Comparison of ENCODE assay signal across 8 mouse cellular contexts in genomic region chr7:16310020-16310520, GRCm38 (mm10). TPM values are rescaled to one million over a fixed set of nuclear protein-coding genes. Genes with fewer than 3 reads are reported as not detected.
DNase-seq lines count a peak whose midpoint lies in the region; ATAC-seq lines count a peak whose summit lies in the region.

No protein-coding gene starts in this region.

- H3K9ac ChIP-seq in embryonic facial prominence, embryonic 11.5 days (replicated peaks; ENCODE audit: low read length) = peak overlapping the region; percentile 50
- peak overlapping the region; percentile 42; the same call in 1 of the 2 replicates for H3K9ac ChIP-seq in limb, embryonic 15.5 days
- H3K9ac ChIP-seq in midbrain, embryonic 16.5 days (ENCODE audit: low read depth, low read length) = peak overlapping the region; percentile 81

- no peak overlapping the region for H3K27ac ChIP-seq in embryonic facial prominence, embryonic 11.5 days (replicated peaks; ENCODE audit: low read depth, low read length)
- H3K27ac ChIP-seq in limb, embryonic 15.5 days = peak overlapping the region; percentile 72
- peak overlapping the region; percentile 75 for H3K27ac ChIP-seq in midbrain, embryonic 16.5 days (ENCODE audit: low read length)

- H3K27me3 ChIP-seq in embryonic facial prominence, embryonic 11.5 days (ENCODE audit: control insufficient read depth, insufficient read depth, low read length) = peaks cover 11% of the 10 kb centered on the region; the same call in 1 of the 2 replicates
- peaks cover 17% of the 10 kb centered on the region for H3K27me3 ChIP-seq in limb, embryonic 15.5 days
- no peaks in the 10 kb centered on the region for H3K27me3 ChIP-seq in midbrain, embryonic 16.5 days (ENCODE audit: control insufficient read depth, insufficient read depth, low read depth, low read length)

- no peaks in the 10 kb centered on the region for H3K36me3 ChIP-seq in embryonic facial prominence, embryonic 11.5 days (replicated peaks; ENCODE audit: control insufficient read depth, insufficient read depth, low read depth, low read length)
- no peaks in the 10 kb centered on the region for H3K36me3 ChIP-seq in limb, embryonic 15.5 days
- H3K36me3 ChIP-seq in midbrain, embryonic 16.5 days (ENCODE audit: control insufficient read depth, insufficient read depth, low read length) = no peaks in the 10 kb centered on the region

- H3K4me3 ChIP-seq in embryonic facial prominence, embryonic 11.5 days (ENCODE audit: low read depth, low read length) = peak overlapping the region; percentile 71
- H3K4me3 ChIP-seq in limb, embryonic 15.5 days = peak overlapping the region; percentile 65
- peak overlapping the region; percentile 78 for H3K4me3 ChIP-seq in midbrain, embryonic 16.5 days (ENCODE audit: low read depth, low read length)

- H3K4me2 ChIP-seq in embryonic facial prominence, embryonic 11.5 days (ENCODE audit: low read depth, low read length) = peak overlapping the region; percentile 100
- H3K4me2 ChIP-seq in limb, embryonic 15.5 days = peak overlapping the region; percentile 98
- peak overlapping the region; percentile 97 for H3K4me2 ChIP-seq in midbrain, embryonic 16.5 days (ENCODE audit: low read length)

- under 1% methylated on average over 37 of the region's 56 CpGs for WGBS in embryonic facial prominence, embryonic 11.5 days
- WGBS in limb, embryonic 15.5 days = under 1% methylated on average over 29 of the region's 56 CpGs
- under 1% methylated on average over 27 of the region's 56 CpGs for WGBS in midbrain, embryonic 16.5 days

- H3K4me1 ChIP-seq in embryonic facial prominence, embryonic 11.5 days (ENCODE audit: control insufficient read depth, insufficient read depth, low read length) = peaks cover 18% of the 10 kb centered on the region
- H3K4me1 ChIP-seq in limb, embryonic 15.5 days = peaks cover 60% of the 10 kb centered on the region
- H3K4me1 ChIP-seq in midbrain, embryonic 16.5 days (ENCODE audit: control insufficient read depth, insufficient read depth, low read length) = peaks cover 41% of the 10 kb centered on the region

- H3K9me3 ChIP-seq in embryonic facial prominence, embryonic 11.5 days (replicated peaks; ENCODE audit: control insufficient read depth, low read length) = no peaks in the 10 kb centered on the region
- no peaks in the 10 kb centered on the region for H3K9me3 ChIP-seq in limb, embryonic 15.5 days
- H3K9me3 ChIP-seq in midbrain, embryonic 16.5 days (replicated peaks; ENCODE audit: control insufficient read depth, low read length, poor library complexity, severe bottlenecking) = no peaks in the 10 kb centered on the region

- ATAC-seq in embryonic facial prominence, embryonic 11.5 days (replicated peaks; ENCODE audit: insufficient number of reproducible peaks, low FRiP score, low TSS enrichment, low read depth) = no peak
- no peak for ATAC-seq in limb, embryonic 15.5 days (ENCODE audit: insufficient number of reproducible peaks, low FRiP score, low TSS enrichment, low read depth)
- ATAC-seq in midbrain, embryonic 16.5 days = peak; percentile 9

- peak; percentile 99 for DNase-seq in A20 (ENCODE audit: low read depth, low spot score)
- DNase-seq in adrenal gland, postnatal 25 days = peak; percentile 87
- DNase-seq in embryonic facial prominence, embryonic 11.5 days (ENCODE audit: low spot score) = peak; percentile 75
- DNase-seq in heart, adult 18-20 months = peak; percentile 91 to 94
- peak; percentile 89 for DNase-seq in kidney, adult 18-20 months
- DNase-seq in spleen, postnatal 36 days (ENCODE audit: low spot score in 2 of 2) = peak; percentile 78 to 86

RNA-seq across cellular contexts. Expression of gene Bbc3, which starts 1.9 kb away (rescaled TPM):
- total RNA-seq in adrenal gland, postnatal 25 days (2021) = 6.8 and 11.5 TPM in 2 replicates
- polyA plus RNA-seq in embryonic facial prominence, embryonic 11.5 days (2014; fragmentation: Nextera tagmentation; extraction: Ambion mirVana) = 4.6 and 5.9 TPM in 2 replicates
- 1 to 10 TPM; 3.8 to 5.6 TPM for total RNA-seq in heart, adult 18-20 months (2021)
- polyA plus RNA-seq in limb, embryonic 15.5 days (2015; fragmentation: Nextera tagmentation; extraction: Ambion mirVana) = 6.4 and 7.0 TPM in 2 replicates
- polyA plus RNA-seq in midbrain, embryonic 16.5 days (2015; fragmentation: Nextera tagmentation; extraction: Ambion mirVana) = 30.0 and 31.3 TPM in 2 replicates

RNA-seq across cellular contexts. Expression of gene Ccdc9, which starts 23.5 kb away (rescaled TPM):
- 83.5 and 93.6 TPM in 2 replicates for total RNA-seq in adrenal gland, postnatal 25 days (2021)
- 16.2 and 16.7 TPM in 2 replicates for polyA plus RNA-seq in embryonic facial prominence, embryonic 11.5 days (2014; fragmentation: Nextera tagmentation; extraction: Ambion mirVana)
- total RNA-seq in heart, adult 18-20 months (2021) = 10 to 100 TPM; 26.3 to 29.6 TPM
- polyA plus RNA-seq in limb, embryonic 15.5 days (2015; fragmentation: Nextera tagmentation; extraction: Ambion mirVana) = 26.6 and 27.0 TPM in 2 replicates
- 22.1 and 25.4 TPM in 2 replicates for polyA plus RNA-seq in midbrain, embryonic 16.5 days (2015; fragmentation: Nextera tagmentation; extraction: Ambion mirVana)

RNA-seq across cellular contexts. Expression of gene Inafm1, which starts 36.7 kb away (rescaled TPM):
- total RNA-seq in adrenal gland, postnatal 25 days (2021) = 15.6 and 26.0 TPM in 2 replicates
- 9.3 TPM in 2 replicates for polyA plus RNA-seq in embryonic facial prominence, embryonic 11.5 days (2014; fragmentation: Nextera tagmentation; extraction: Ambion mirVana)
- 10 to 100 TPM; 15.3 to 16.2 TPM for total RNA-seq in heart, adult 18-20 months (2021)
- polyA plus RNA-seq in limb, embryonic 15.5 days (2015; fragmentation: Nextera tagmentation; extraction: Ambion mirVana) = 23.9 and 28.1 TPM in 2 replicates
- 44.5 and 49.3 TPM in 2 replicates for polyA plus RNA-seq in midbrain, embryonic 16.5 days (2015; fragmentation: Nextera tagmentation; extraction: Ambion mirVana)

RNA-seq across cellular contexts. Expression of gene C5ar1, which starts 50.7 kb away (rescaled TPM):
- total RNA-seq in adrenal gland, postnatal 25 days (2021) = 2.0 and 3.2 TPM in 2 replicates
- 0.71 and 1.00 TPM in 2 replicates for polyA plus RNA-seq in embryonic facial prominence, embryonic 11.5 days (2014; fragmentation: Nextera tagmentation; extraction: Ambion mirVana)
- 1 to 10 TPM; 4.4 to 7.5 TPM for total RNA-seq in heart, adult 18-20 months (2021)
- polyA plus RNA-seq in limb, embryonic 15.5 days (2015; fragmentation: Nextera tagmentation; extraction: Ambion mirVana) = 5.3 and 5.4 TPM in 2 replicates
- 1.2 and 1.5 TPM in 2 replicates for polyA plus RNA-seq in midbrain, embryonic 16.5 days (2015; fragmentation: Nextera tagmentation; extraction: Ambion mirVana)
